Mouse (Mus musculus) ES-E14 (cell line): ENCODE data around the gene Stum. TPM values are rescaled to one million over a fixed set of nuclear protein-coding genes. Genes with fewer than 3 reads are reported as not detected.

Source experiments
- DNase-seq: peaks from one replicate; pipeline ENCODE4 v3.0.0-alpha.2; 2013; ENCODE audit warnings: low read depth, low spot score
- H3K27ac ChIP-seq: 2 replicates; pipeline ENCODE4 v1.5.1; 2012; ENCODE audit warnings: low read depth, mild to moderate bottlenecking, low read length, moderate library complexity, mixed read lengths; ENCODE audit not compliant: poor library complexity, insufficient read depth, severe bottlenecking
- H3K36me3 ChIP-seq: 2 replicates; pipeline ENCODE4 v1.6.1; 2012; ENCODE audit warnings: mild to moderate bottlenecking, low read length, moderate library complexity, mixed read lengths; ENCODE audit not compliant: control insufficient read depth, poor library complexity, insufficient read depth, severe bottlenecking
- H3K4me1 ChIP-seq, 2 experiments: fragments of 150-350 bp in 1 of 2; sonication (generic) in 1 of 2; 2 replicates each; pipeline ENCODE4 v1.6.1; 2012; ENCODE audit warnings: low read length in 2 of 2, mild to moderate bottlenecking in 1 of 2, mixed read lengths in 1 of 2; ENCODE audit not compliant: control insufficient read depth in 2 of 2, insufficient read depth in 2 of 2, poor library complexity in 1 of 2
- H3K4me3 ChIP-seq, 2 experiments: fragments of 150-350 bp in 1 of 2; sonication (generic) in 1 of 2; 2 replicates each; pipeline ENCODE4 v1.5.1; 2012; ENCODE audit warnings: low read length in 2 of 2, low read depth in 1 of 2, mild to moderate bottlenecking in 1 of 2, mixed read lengths in 1 of 2; ENCODE audit not compliant: insufficient read depth in 1 of 2, poor library complexity in 1 of 2, severe bottlenecking in 1 of 2
- H3K9ac ChIP-seq: 2 replicates; pipeline ENCODE4 v1.6.1; 2012; ENCODE audit warnings: low read depth, mild to moderate bottlenecking, low read length, mixed read lengths; ENCODE audit not compliant: poor library complexity, insufficient read depth, severe bottlenecking
- H3K9me3 ChIP-seq: fragments of 150-350 bp; sonication (generic); 2 replicates; pipeline ENCODE4 v1.6.1; 2012; ENCODE audit warnings: low read depth, mild to moderate bottlenecking, low read length; ENCODE audit not compliant: control insufficient read depth, insufficient read depth
- CHD2 ChIP-seq: IDR thresholded peaks from 2 replicates; pipeline ENCODE4 v1.6.1; 2014; ENCODE audit warnings: mild to moderate bottlenecking, low read depth, low read length, inconsistent platforms
- HCFC1 ChIP-seq: IDR thresholded peaks from 2 replicates; pipeline ENCODE4 v1.6.1; 2012; ENCODE audit warnings: low read length, inconsistent platforms, borderline replicate concordance; ENCODE audit not compliant: insufficient read depth
- MAFK ChIP-seq: IDR thresholded peaks from 2 replicates; pipeline ENCODE4 v1.6.1; 2014; ENCODE audit warnings: mild to moderate bottlenecking, low read depth, low read length, inconsistent platforms; ENCODE audit not compliant: insufficient read depth
- ZC3H11A ChIP-seq: IDR thresholded peaks from 2 replicates; pipeline ENCODE4 v1.6.1; 2012; ENCODE audit warnings: low read depth, mild to moderate bottlenecking, inconsistent platforms, low read length, borderline replicate concordance
- ZNF384 ChIP-seq: IDR thresholded peaks from 2 replicates; pipeline ENCODE4 v1.6.1; 2012; ENCODE audit warnings: low read depth, low read length, inconsistent platforms
- in situ Hi-C, 2 experiments: fragments of 600-800 bp; cut with MboI; formaldehyde crosslinking; loops; one replicate each; pipeline ENCODE4 v1.15.1; 2025; ENCODE audit warnings: low sequenced_read_pairs in 2 of 2, inconsistent platforms in 1 of 2; ENCODE audit not compliant: unreplicated experiment in 2 of 2
- total RNA-seq: library from RNA; depleted of rRNA; stranded (reverse); fragments of 300-350 nt; gene quantifications from 2 replicates; pipeline ENCODE4 v1.2.3, GENCODE M21; 2012; rRNA removed

The Stum gene
- total RNA-seq, 1 experiment, result 0.18 TPM

GRCm38 (mm10) chr1:180386951-180387749, 96.2 kb downstream of the Stum start:
- in situ Hi-C loops, result no loop called here
- Histone ChIP-seq H3K9me3 (no peaks in the 10 kb centered on the region), H3K4me3 (peak overlapping the region; percentile 23 to 84), H3K9ac (peak overlapping the region; percentile 40; the same call in 1 of the 2 replicates), H3K4me1 (peaks cover 7 to 10% of the 10 kb centered on the region in 2 experiments; a peak in 3 of 4 replicates), H3K27ac (no peak overlapping the region), H3K36me3 (no peaks in the 10 kb centered on the region)
- peak; percentile 99 for DNase-seq
- TF ChIP-seq ZNF384 (no peak), HCFC1 (peak; percentile 33; the same call in 1 of the 2 replicates)

- TF ChIP-seq CHD2 (no peak), MAFK (no peak), ZNF384 (no peak), HCFC1 (no peak), ZC3H11A (no peak)
- in situ Hi-C loops, result no loop called here
- Histone ChIP-seq H3K4me3 (no peak overlapping the region), H3K4me1 (peaks cover 7 to 17% of the 10 kb centered on the region in 2 experiments; a peak in 3 of 4 replicates), H3K9ac (no peak overlapping the region), H3K36me3 (no peaks in the 10 kb centered on the region), H3K27ac (no peak overlapping the region), H3K9me3 (no peaks in the 10 kb centered on the region)
- DNase-seq, result no peak
These were observed 98.0 kb downstream of the Stum start for GRCm38 (mm10) chr1:180385308-180385707.

- no peak overlapping the region for H3K27ac ChIP-seq
- no peaks in the 10 kb centered on the region for H3K36me3 ChIP-seq
- H3K4me3 ChIP-seq, result no peak overlapping the region
- no peak overlapping the region for H3K9ac ChIP-seq
- DNase-seq, result peak; percentile 41
- in situ Hi-C loops, result no loop called here
- TF ChIP-seq ZNF384 (no peak), ZC3H11A (no peak), MAFK (no peak), CHD2 (no peak), HCFC1 (no peak)
- H3K4me1 ChIP-seq, result peaks cover 7 to 17% of the 10 kb centered on the region in 2 experiments; a peak in 3 of 4 replicates
- H3K9me3 ChIP-seq, result no peaks in the 10 kb centered on the region
These were observed 98.8 kb downstream of the Stum start for GRCm38 (mm10) chr1:180384486-180384885.

GRCm38 (mm10) chr1:180383884-180384283, 99.4 kb downstream of the Stum start:
- in situ Hi-C loops, result no loop called here
- DNase-seq, result no peak
- no peak for TF ChIP-seq MAFK
- TF ChIP-seq CHD2, result no peak
- H3K4me1 ChIP-seq, result peaks cover 7 to 17% of the 10 kb centered on the region in 2 experiments; a peak in 3 of 4 replicates
- H3K9me3 ChIP-seq, result no peaks in the 10 kb centered on the region
- no peak overlapping the region for H3K4me3 ChIP-seq
- H3K9ac ChIP-seq, result no peak overlapping the region
- no peak overlapping the region for H3K27ac ChIP-seq
- H3K36me3 ChIP-seq, result no peaks in the 10 kb centered on the region

Other genes starting within 250 kb of the Stum start
- 13.6 and 24.6 TPM in 2 replicates for gene Psen2, start 220.1 kb downstream of the Stum start, total RNA-seq
- 2.8 and 3.3 TPM in 2 replicates for gene Itpkb, start 153.0 kb downstream of the Stum start, total RNA-seq
- 271 and 296 TPM in 2 replicates for gene Parp1, start 85.4 kb upstream of the Stum start, total RNA-seq
- gene Lin9, start 157.6 kb upstream of the Stum start, total RNA-seq, result 14.3 and 15.9 TPM in 2 replicates
- 0.18 and 0.21 TPM in 2 replicates for gene Mixl1, start 213.5 kb upstream of the Stum start, total RNA-seq
- 13.3 and 20.4 TPM in 2 replicates for gene Acbd3, start 242.5 kb upstream of the Stum start, total RNA-seq